Mouse (Mus musculus): ENCODE results near the gene Krtap5-4.
"Not testable (repeated sequence)": the region's sequence is repeated elsewhere in the genome, so short reads cannot be mapped to it uniquely, and the experiment has no call there.

Krtap5-4 gene

GRCm38 (mm10) chr7:142303249-142303648 is at the start of gene Krtap5-4:
TSS of gene Krtap5-4 (plus strand) at chr7:142303549.
- in situ Hi-C loops (cut with MboI, MseI), result no loop called here

GRCm38 (mm10) chr7:142255517-142255916 is 47.8 kb upstream of the Krtap5-4 start:
- in situ Hi-C loops (cut with MboI, MseI), result no loop called here

GRCm38 (mm10) chr7:142258254-142258653 is 45.1 kb upstream of the Krtap5-4 start, which contains the start of gene Gm2431:
TSS of gene Gm2431 (minus strand) at chr7:142258354.
- in situ Hi-C loops (cut with MboI, MseI), result not testable (repeated sequence)

- in situ Hi-C loops (cut with MboI, MseI), result not testable (repeated sequence)
These were observed 29.1 kb upstream of the Krtap5-4 start, which contains the start of gene Gm4559 for GRCm38 (mm10) chr7:142274263-142274662. TSS of gene Gm4559 (minus strand) at chr7:142274363.

- in situ Hi-C loops (cut with MboI, MseI), result not testable (repeated sequence)
These were observed 25.2 kb upstream of the Krtap5-4 start for GRCm38 (mm10) chr7:142278183-142278582.

- in situ Hi-C loops (cut with MboI, MseI), result not testable (repeated sequence)
These were observed 24.1 kb upstream of the Krtap5-4 start for GRCm38 (mm10) chr7:142279291-142279690.

GRCm38 (mm10) chr7:142282847-142283246 is 20.5 kb upstream of the Krtap5-4 start:
- in situ Hi-C loops (cut with MboI, MseI), result loop anchor here in 1 of 2 experiments (10.0 kb wide), 1 partner anchor 1238 kb away; no protein-coding TSS in a partner anchor

GRCm38 (mm10) chr7:142284023-142284591 is 19.2 kb upstream of the Krtap5-4 start:
- in situ Hi-C loops (cut with MboI, MseI), result loop anchor here in 1 of 2 experiments (10.0 kb wide), 1 partner anchor 1239 kb away; no protein-coding TSS in a partner anchor

GRCm38 (mm10) chr7:142284615-142285080 is 18.7 kb upstream of the Krtap5-4 start:
- in situ Hi-C loops (cut with MboI, MseI), result loop anchor here in 1 of 2 experiments (10.0 kb wide), 1 partner anchor 1240 kb away; no protein-coding TSS in a partner anchor

GRCm38 (mm10) chr7:142285130-142285835 is 18.1 kb upstream of the Krtap5-4 start:
- in situ Hi-C loops (cut with MboI, MseI), result loop anchor here in 1 of 2 experiments (10.0 kb wide), 1 partner anchor 1240 kb away; no protein-coding TSS in a partner anchor

- in situ Hi-C loops (cut with MboI, MseI), result loop anchor here in 1 of 2 experiments (10.0 kb wide), 1 partner anchor 1241 kb away; no protein-coding TSS in a partner anchor
These were observed 17.3 kb upstream of the Krtap5-4 start for GRCm38 (mm10) chr7:142285910-142286612.

GRCm38 (mm10) chr7:142293851-142294250 is 9.5 kb upstream of the Krtap5-4 start:
- in situ Hi-C loops (cut with MboI, MseI), result not testable (repeated sequence)

GRCm38 (mm10) chr7:142295418-142295817 is 7.9 kb upstream of the Krtap5-4 start:
- in situ Hi-C loops (cut with MboI, MseI), result no loop called here

GRCm38 (mm10) chr7:142296108-142296507 is 7.2 kb upstream of the Krtap5-4 start:
- in situ Hi-C loops (cut with MboI, MseI), result not testable (repeated sequence)

- in situ Hi-C loops (cut with MboI, MseI), result not testable (repeated sequence)
These were observed 6.3 kb upstream of the Krtap5-4 start, which contains the start of gene Krtap5-1 for GRCm38 (mm10) chr7:142297018-142297417. TSS of gene Krtap5-1 (minus strand) at chr7:142297118.

- in situ Hi-C loops (cut with MboI, MseI), result not testable (repeated sequence)
These were observed 580 bp downstream of the Krtap5-4 start for GRCm38 (mm10) chr7:142303929-142304328.

- in situ Hi-C loops (cut with MboI, MseI), result no loop called here
These were observed 11.4 kb downstream of the Krtap5-4 start for GRCm38 (mm10) chr7:142314600-142315285.

- in situ Hi-C loops (cut with MboI, MseI), result no loop called here
These were observed 13.2 kb downstream of the Krtap5-4 start for GRCm38 (mm10) chr7:142316558-142316957.

GRCm38 (mm10) chr7:142317216-142317615 is 13.9 kb downstream of the Krtap5-4 start:
- in situ Hi-C loops (cut with MboI, MseI), result no loop called here

GRCm38 (mm10) chr7:142319124-142319523 is 15.8 kb downstream of the Krtap5-4 start:
- in situ Hi-C loops (cut with MboI, MseI), result no loop called here

- in situ Hi-C loops (cut with MboI, MseI), result no loop called here
These were observed 17.6 kb downstream of the Krtap5-4 start for GRCm38 (mm10) chr7:142320906-142321305.

Data from T-helper 17 cell (primary cell).